Mouse (Mus musculus): ENCODE results near the gene Cep170.

DNA sequence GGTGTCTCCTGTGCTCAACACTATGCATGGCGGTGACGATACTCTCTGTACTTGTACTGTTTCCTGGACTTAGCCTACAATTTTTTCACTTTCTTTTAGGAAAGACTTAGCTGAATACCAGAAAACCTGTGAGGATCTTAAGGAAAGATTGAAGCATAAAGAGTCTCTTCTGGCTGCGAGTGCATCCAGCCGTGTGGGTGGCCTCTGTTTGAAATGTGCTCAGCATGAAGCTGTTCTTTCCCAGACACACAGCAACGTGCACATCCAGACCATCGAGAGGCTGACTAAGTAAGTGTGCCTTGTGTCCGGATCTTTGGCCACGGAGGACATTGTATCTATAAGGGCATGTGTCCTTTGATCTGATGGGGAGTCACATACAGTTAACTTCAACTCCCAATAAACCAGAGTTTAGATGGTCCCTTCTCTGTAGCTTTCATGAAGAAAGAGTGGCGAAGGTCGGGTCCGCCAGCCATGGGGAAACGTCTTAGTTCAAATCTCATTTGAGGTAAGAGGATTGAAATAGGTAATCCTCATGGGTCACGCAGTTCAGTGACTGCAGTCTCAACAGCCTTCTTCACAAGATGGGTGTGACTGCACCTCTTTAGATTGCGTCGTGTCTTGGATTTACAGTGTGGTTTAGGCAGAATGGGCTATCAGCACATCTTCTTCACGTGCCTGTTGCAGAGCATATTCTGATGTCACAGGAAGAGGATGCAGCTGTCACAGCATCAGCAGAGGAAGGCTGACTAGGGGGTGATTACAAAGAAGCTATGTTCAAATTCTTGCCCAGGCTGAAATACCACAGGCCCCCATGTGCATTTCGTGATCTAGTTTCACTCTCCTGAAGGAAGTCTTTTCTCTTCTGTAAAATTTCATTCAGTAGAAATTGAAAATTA lies 31.5 kb upstream of the Cep170 start:
- TF ChIP-seq POLR2A (IDR thresholded peaks at IDR 0.05; ENCODE audit: borderline replicate concordance, control insufficient read depth, low read depth, low read length) (no peak), CTCF (IDR thresholded peaks at IDR 0.05; ENCODE audit: control insufficient read depth, insufficient read depth, low read length) (no peak)

Data from bone marrow, adult 2 months (tissue).